Mouse (Mus musculus): ENCODE results near the gene Sf3a1.

The Sf3a1 gene

DNA sequence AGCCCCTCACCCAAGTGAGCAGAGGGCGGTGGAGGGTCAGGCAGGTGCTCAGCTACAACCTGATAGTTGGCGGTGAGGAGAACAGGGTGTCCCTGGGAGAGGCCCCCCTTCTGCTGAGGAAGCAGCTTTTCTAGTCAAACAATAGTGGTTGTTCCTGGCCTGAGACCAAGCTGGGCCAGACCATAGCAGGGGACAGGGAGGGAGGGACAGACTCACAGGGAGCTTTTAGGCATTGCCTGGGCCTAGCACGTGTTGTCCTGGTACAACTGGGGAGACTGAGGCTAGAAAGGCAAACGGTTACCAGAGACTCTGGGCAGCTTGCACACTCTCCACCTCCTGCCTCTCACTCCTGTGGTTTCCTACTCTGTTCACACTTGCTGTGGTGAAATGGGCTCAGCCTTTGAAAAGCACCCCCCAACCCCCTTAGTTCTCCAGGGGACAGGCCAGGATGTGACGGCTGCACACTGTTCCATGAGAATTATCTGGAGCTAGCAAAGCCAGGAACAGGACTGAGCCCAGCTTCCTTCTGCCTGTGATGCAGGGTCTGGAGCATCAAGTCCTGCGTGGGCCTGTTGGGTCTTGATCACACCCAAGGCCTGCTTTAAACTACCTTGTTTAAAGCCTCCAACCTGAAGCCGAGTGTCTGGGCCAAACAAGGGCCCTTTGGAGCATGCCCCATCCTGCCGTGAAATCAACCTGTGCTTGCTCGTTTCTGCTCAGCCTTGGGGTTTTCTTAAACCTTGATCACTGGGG, 56.3 kb downstream of the Sf3a1 start:
- no peak for DNase-seq (ENCODE audit: low spot score)

GRCm38 (mm10) chr11:4217914-4218629, 57.9 kb downstream of the Sf3a1 start, which contains the start of gene Castor1:
TSS of gene Castor1 (plus strand) at chr11:4218225.
- DNase-seq (ENCODE audit: low spot score), result peak; percentile 89

GRCm38 (mm10) chr11:4218637-4219036, 58.5 kb downstream of the Sf3a1 start:
- DNase-seq (ENCODE audit: low spot score), result no peak

GRCm38 (mm10) chr11:4219317-4219751, 59.2 kb downstream of the Sf3a1 start:
- DNase-seq (ENCODE audit: low spot score), result peak; percentile 90

GRCm38 (mm10) chr11:4219908-4220307, 59.8 kb downstream of the Sf3a1 start:
- no peak for DNase-seq (ENCODE audit: low spot score)

DNA sequence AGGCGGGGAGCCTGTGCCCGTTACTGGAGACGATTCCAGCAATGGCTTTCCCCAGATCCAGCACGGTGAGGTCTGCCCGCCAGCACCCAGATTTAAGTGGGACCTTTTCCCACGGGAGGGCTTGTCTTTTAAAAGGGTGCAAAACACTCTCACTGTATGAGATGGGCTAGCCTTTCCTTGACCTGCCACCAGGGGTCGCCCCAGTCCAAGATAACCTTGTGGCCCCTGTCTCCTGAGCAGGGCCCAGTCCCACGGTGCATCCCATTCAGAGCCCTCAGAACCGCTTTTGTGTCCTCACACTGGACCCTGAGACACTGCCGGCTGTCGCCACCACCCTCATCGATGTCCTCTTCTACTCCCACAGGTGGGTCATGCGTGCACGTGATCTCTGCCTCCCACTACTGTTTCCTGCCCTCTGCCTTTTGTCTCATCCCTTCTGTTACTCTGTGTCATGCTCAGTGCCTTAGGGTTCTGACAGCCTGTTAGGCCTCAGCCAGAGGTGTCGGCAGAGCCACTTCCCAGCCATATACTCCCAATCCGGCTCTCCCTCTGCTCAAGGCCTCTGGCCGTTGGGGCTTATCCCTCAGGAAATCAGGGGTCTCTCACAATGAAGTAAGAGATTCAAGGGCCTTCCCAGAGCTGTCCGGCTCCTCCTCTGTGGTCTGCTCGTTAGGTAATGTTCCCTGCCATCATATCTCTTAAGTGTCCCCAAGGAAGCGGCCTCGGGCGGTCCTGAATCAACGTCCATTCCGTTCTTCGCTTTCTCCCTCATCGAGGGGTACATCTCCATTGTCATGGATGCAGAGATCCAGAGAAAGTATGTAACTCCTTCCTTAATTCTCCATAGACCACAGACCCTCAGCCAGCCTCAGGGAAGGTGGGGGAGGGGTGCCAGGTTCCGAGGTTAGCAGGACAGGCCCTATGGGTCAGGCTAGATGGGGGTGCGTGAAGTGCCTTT, 60.6 kb downstream of the Sf3a1 start:
- peak; percentile 80 for DNase-seq (ENCODE audit: low spot score)

- no peak for DNase-seq (ENCODE audit: low spot score)
These were observed 62.1 kb downstream of the Sf3a1 start for GRCm38 (mm10) chr11:4222046-4222950.

- no peak for DNase-seq (ENCODE audit: low spot score)
These were observed 63.4 kb downstream of the Sf3a1 start for GRCm38 (mm10) chr11:4223393-4224188.

DNA sequence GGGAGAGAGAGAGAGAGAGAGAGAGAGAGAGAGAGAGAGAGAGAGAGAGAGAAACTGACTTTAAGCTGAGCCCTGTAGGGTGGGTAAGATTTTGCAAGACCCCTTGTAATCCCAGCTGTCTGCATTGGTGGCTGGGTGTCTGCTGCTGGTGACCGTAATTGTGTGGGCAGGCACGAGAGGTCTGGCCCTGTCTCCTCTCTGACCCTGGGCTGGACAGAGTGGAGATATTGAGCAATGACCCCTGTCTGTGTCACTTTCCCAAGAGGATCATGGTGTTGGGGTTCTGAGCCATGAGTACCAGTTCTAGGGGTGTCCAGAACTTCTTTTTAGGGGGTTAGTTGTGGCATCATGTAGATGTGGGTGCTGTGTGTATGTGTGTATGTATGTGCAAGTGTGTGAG, 64.1 kb downstream of the Sf3a1 start:
- no peak for DNase-seq (ENCODE audit: low spot score)

- no peak for DNase-seq (ENCODE audit: low spot score)
These were observed 66.6 kb downstream of the Sf3a1 start for GRCm38 (mm10) chr11:4226569-4227325.

DNA sequence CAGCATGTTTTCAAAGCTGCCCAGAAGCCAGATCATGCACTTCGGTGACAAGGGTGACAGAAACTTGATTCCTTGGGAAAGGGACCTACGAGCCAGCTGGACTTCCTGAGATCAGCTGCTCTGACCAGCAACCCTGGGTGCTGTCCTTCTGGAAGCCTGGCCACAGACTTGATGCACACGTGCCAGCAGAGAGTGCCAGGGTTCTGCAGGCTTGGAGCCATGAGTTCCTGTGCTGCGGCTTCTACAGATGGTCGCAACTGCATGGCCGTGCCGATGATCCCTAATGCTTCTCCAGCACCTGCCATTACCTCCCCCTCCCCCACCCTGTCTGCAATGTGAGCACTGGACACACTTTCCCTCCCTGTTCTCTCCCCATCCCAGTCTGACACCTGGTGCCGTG, 68.3 kb downstream of the Sf3a1 start:
- no peak for DNase-seq (ENCODE audit: low spot score)

- no peak for DNase-seq (ENCODE audit: low spot score)
These were observed 69.7 kb downstream of the Sf3a1 start for GRCm38 (mm10) chr11:4229841-4230240.

DNA sequence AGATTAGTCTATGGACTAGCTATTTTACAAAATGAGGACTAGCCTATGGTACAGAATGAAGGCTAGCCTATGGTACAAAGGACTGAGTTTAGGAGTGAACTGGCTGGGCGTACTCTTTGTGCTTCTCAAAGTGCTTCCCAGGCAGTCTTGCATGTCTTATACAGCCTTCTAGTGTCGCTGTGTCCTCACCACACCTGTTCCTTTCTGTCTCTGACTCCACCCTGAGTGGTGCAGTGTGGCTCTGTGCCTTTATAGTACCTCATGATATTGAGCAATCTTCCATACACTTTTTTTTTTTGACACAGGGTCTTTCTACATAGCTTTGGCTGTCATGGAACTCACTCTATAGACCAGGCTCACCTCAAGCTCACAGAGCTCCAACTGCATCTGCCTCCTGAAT, 71.3 kb downstream of the Sf3a1 start:
- no peak for DNase-seq (ENCODE audit: low spot score)

All from MN1 (cell line).